Mouse (Mus musculus) lung, adult 2 months (tissue): ENCODE measurements at regions not wholly inside any gene's neighbourhood (a gene's known extent, or its start where the extent isn't known, plus 50 kb on each side); places are given as distances from the start of the nearest gene placed in this dataset.

Source experiments
- DNase-seq: peaks from one replicate; pipeline ENCODE4 v3.0.0; 2022
- H3K4me1 ChIP-seq: fragments of 200-500 bp; 2 replicates; pipeline ENCODE4 v1.6.1; 2011; ENCODE audit warnings: low read length; ENCODE audit not compliant: control insufficient read depth, insufficient read depth
- H3K4me3 ChIP-seq: fragments of 200-500 bp; replicated peaks from 2 replicates; pipeline ENCODE3; 2011; ENCODE audit warnings: low read depth, mild to moderate bottlenecking, control low read depth, low read length; ENCODE audit errors: extremely low read depth
- CTCF ChIP-seq: fragments of 200-500 bp; IDR thresholded peaks from 2 replicates; pipeline ENCODE4 v1.5.1; 2011; ENCODE audit warnings: mild to moderate bottlenecking, low read length, control low read depth; ENCODE audit not compliant: insufficient read depth
- POLR2A ChIP-seq: fragments of 200-500 bp; IDR thresholded peaks from 2 replicates; pipeline ENCODE4 v1.6.1; 2011; ENCODE audit warnings: low read depth, mild to moderate bottlenecking, control low read depth, low read length, borderline replicate concordance; ENCODE audit errors: extremely low read depth
- WGBS: fragments of 180-500 bp; shearing (Covaris S2); methylation state at CpG from one replicate; pipeline ENCODE4 v1.1.7; 2018; 5-methylcytosine and 5-hydroxymethylcytosine counted together

DNA sequence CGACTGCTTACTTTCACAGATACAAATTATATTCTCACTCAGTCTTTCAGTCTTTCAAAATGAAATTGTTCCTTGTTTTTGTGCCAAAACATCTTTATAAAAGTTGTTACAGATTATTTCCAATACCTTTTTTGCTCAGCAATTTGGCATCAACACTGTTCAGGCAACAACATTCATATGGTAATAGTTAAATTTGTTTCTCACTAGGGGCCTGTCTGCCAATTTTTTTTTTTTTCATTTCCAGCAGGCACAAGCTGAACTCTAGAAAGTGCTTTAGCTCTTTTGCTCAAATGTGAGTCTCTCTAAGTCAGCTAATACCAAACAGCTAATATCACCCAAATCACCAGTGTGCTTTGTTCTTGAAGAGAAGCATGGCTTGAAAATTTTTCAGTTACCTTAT is 199.4 kb downstream of the Antxr2 start:
- peaks cover 12% of the 10 kb centered on the region for H3K4me1 ChIP-seq
- no peak for DNase-seq
- 79% methylated on average over 1 of the region's 1 CpGs for WGBS
- TF ChIP-seq CTCF (no peak), POLR2A (no peak)
- no peak overlapping the region for H3K4me3 ChIP-seq

DNA sequence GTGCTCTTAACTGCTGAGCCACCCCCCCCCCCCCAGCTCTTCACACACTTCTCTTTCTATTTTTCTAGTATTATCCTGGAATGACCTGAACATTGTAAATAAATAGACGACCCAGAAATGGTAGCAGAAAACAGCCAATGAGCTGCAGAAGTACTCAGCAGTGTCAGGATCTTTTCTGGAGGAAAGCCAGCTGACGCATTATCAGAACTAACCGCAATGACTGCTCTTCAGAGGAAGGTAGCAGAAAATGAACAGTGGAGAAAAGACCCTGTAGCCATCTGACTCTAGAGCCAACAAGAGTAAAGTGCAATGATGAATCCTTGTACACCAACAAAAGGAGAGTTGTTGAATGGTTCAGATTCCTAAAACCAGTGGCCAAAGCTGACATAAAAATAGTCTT is 213.4 kb downstream of the Antxr2 start:
- no peak for TF ChIP-seq CTCF
- TF ChIP-seq POLR2A = no peak
- 52% methylated on average over 3 of the region's 3 CpGs for WGBS
- Histone ChIP-seq H3K4me1 (no peaks in the 10 kb centered on the region), H3K4me3 (no peak overlapping the region)
- no peak for DNase-seq

DNA sequence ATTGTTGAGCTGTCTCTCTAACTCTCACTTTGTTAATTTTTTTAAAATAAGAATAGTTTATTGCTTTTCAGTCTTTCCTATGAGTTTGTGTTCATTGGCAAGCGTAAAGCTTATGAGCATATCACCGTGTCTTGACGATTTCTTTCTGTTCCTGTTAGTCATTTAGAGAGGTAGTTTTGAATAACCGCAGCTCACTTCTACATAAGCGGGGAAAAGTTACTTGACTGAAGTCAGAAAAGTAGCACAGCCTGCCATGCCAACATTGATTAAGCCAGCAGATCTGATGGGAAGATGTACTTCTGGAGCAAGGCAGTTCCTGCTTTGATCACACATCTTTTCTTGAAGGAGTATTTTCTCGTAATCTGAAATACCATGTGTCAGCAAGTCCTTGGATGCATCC is 215.5 kb downstream of the Antxr2 start:
- Histone ChIP-seq H3K4me1 (no peaks in the 10 kb centered on the region), H3K4me3 (no peak overlapping the region)
- no peak for DNase-seq
- TF ChIP-seq CTCF (no peak), POLR2A (no peak)
- 90% methylated on average over 6 of the region's 6 CpGs for WGBS

DNA sequence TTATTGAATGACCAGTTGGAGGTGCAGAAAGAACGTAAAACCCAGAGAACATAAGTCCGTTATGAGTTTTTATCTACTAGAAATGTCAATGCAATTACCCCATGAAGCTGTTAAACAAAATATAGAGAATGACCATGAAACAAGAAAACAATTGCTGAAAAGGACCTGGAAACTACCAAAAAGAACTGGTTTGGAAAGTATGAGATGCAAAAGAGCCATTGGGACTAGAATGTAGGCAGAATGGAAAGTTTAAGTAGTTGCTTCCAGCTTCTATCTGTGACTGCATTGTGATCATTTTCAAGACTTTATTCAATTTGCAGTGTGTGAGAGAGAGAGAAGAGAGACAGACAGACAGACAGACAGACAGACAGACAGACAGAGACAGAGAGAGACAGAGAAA is 216.1 kb downstream of the Antxr2 start:
- WGBS = 98% methylated on average over 2 of the region's 2 CpGs
- Histone ChIP-seq H3K4me3 (no peak overlapping the region), H3K4me1 (no peaks in the 10 kb centered on the region)
- TF ChIP-seq CTCF = no peak
- TF ChIP-seq POLR2A = no peak
- DNase-seq = no peak

DNA sequence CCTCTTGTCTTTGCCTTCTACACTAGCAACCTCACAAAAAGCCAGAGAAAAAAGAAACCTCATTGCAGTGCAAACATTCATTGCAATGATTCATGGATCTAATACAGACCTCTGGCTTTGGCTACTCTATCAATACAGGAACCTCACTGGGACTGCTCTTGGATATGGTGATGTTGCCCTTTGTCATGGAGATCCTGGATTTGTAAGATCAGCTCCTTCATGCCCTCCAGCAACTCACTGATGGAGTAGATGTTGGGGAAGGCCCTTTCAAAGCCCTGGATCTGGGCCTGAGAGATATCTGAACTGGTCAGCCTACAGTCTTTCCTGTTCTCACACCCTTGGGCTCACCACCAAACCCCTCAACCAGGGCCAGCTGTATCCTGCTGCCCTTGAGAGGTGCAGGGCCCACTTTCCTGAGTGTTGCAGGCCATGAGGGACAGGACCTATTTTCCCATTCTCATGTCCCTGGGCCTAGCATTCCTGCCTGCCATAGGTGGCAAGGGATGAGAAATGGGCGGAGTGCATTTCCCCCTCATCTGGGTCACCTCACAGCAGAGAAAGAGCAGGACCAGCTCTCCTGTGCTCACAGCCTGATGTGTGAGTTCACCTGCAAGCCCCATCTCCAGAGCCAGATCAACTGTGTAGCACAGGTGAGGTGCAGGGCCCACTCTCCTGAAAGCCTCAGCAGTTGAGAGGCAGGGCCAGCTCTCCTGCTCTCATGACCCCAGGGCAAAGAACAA is 218.1 kb downstream of the Antxr2 start:
- H3K4me3 ChIP-seq = no peak overlapping the region
- TF ChIP-seq POLR2A (no peak), CTCF (no peak)
- DNase-seq = no peak
- no peaks in the 10 kb centered on the region for H3K4me1 ChIP-seq
- WGBS = 95% methylated on average over 1 of the region's 1 CpGs

DNA sequence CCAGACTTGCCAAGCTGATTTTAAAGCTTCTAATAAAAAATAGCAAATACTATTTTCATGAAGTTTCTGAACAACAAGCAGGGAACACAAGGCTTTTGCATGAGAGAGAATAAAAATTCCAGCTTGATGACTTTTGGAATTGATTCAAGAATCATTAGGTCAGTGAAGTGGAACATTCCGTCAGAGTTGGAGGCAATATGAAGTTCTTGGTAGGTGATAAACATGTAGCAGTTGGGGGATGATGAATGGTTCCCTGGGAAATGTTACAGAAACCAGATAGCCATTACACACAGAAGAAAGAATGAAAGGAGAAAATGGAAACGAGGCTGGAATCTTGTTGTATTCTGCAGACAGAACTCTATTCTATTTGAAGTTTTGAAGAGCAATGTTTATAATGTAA is 221.8 kb downstream of the Antxr2 start:
- WGBS = 22% methylated on average over 2 of the region's 2 CpGs
- no peak for TF ChIP-seq POLR2A
- TF ChIP-seq CTCF = no peak
- H3K4me3 ChIP-seq = no peak overlapping the region
- DNase-seq = no peak
- peaks cover 3% of the 10 kb centered on the region; the same call in 1 of the 2 replicates for H3K4me1 ChIP-seq

DNA sequence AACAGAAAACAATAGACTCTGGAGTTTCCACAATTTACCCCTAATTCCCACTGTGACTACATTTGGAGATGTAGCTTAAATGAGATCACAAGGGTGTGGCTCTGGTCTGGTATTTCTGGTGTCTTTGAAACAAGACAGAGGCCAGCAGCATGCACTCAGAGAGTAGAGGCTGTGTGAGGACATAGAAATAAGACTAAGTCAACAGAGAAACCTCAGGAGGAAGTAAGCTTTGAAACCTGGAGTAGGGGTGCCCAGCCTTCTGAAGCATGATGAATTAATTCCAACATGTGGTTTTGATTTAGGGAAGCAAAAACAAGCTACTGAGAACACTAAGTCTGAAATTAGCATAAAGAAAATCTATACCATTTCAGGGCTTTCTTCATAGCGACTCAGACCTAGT is 223.7 kb downstream of the Antxr2 start:
- no peak for DNase-seq
- peaks cover 3% of the 10 kb centered on the region; the same call in 1 of the 2 replicates for H3K4me1 ChIP-seq
- H3K4me3 ChIP-seq = no peak overlapping the region
- no peak for TF ChIP-seq POLR2A
- TF ChIP-seq CTCF = no peak
- 77% methylated on average over 1 of the region's 1 CpGs for WGBS

DNA sequence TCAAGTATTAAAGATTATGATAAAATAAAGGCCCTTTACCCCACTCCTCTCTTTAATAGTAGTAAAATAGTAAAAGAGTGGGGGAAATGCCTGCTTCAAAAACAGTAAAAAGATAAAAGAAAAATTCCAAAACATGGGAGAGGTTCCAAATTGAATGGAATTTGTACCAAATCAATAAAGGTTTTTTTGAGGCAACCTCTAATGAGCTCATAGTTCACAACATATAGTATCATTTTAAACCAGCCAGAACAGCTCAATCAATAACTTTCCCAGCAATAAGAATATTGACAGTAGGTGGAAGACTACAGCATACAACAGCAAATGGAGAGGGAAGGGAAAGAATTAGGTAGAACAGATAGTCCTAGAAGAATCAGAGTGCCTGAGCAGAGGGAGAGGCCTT is 224.1 kb downstream of the Antxr2 start:
- DNase-seq = no peak
- Histone ChIP-seq H3K4me3 (no peak overlapping the region), H3K4me1 (peaks cover 3% of the 10 kb centered on the region; the same call in 1 of the 2 replicates)
- TF ChIP-seq POLR2A = no peak
- no peak for TF ChIP-seq CTCF

DNA sequence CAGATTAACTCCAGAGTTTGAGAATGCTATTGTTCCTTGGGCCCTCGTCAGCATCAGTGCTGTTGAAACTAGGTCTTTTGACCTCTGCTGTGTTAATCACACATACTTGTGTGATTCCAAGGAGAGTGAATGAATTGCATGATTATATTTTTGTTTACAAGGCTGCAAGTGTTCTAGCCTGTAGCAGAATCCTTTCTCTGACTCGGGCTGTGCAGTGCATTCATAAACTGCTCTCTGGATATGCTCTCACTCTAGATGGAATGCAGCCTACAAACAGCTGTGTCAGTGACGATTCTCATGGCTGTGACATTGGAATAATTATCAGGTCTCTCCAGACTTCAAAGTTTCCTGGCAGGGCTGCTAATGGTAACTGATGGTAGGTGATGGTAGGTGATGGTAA is 230.8 kb downstream of the Antxr2 start:
- no peak for DNase-seq
- TF ChIP-seq POLR2A (no peak), CTCF (no peak)
- no peaks in the 10 kb centered on the region for H3K4me1 ChIP-seq
- whole genome bisulfite sequencing = 21% methylated on average over 3 of the region's 3 CpGs
- no peak overlapping the region for H3K4me3 ChIP-seq

DNA sequence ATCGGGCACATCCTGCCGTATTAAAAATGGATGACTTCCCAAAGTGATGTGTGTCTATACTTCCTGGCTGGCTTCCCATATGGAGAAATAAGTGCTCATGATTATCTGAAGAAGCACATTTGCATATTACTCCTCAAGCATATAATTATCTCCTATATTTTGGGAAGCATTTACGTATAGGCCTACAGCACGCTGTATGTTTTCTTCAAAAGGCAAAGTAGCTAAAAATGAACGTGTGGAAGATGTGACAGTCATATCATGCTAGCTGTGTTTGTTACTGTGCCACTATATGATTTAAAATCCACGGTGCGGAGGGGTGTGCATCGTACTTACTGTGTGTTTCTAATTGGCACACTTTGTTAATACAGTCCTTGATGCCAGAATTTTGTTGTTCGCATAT is 242.7 kb downstream of the Antxr2 start:
- 76% methylated on average over 9 of the region's 9 CpGs for WGBS
- DNase-seq = no peak
- H3K4me1 ChIP-seq = no peaks in the 10 kb centered on the region
- no peak overlapping the region for H3K4me3 ChIP-seq
- no peak for TF ChIP-seq CTCF
- TF ChIP-seq POLR2A = no peak
